Mouse (Mus musculus) ES-Bruce4 (cell line): Measurements from ENCODE around the gene Phip. TPM values are rescaled to one million over a fixed set of nuclear protein-coding genes. Genes with fewer than 3 reads are reported as not detected.

Experiments used
- H3K27ac ChIP-seq: 2 replicates; pipeline ENCODE4 v1.5.1; 2012; ENCODE audit warnings: low read length, inconsistent platforms; ENCODE audit not compliant: insufficient read depth
- H3K27me3 ChIP-seq: 2 replicates; pipeline ENCODE4 v1.6.1; 2012; ENCODE audit warnings: mild to moderate bottlenecking, low read length, inconsistent platforms; ENCODE audit not compliant: control insufficient read depth, poor library complexity, insufficient read depth, severe bottlenecking
- H3K36me3 ChIP-seq: 2 replicates; pipeline ENCODE4 v1.6.1; 2012; ENCODE audit warnings: inconsistent platforms, mild to moderate bottlenecking, low read length, moderate library complexity; ENCODE audit not compliant: control insufficient read depth, poor library complexity, insufficient read depth, severe bottlenecking
- H3K4me1 ChIP-seq: one replicate; pipeline ENCODE4 v1.8.1; 2011; ENCODE audit warnings: low read length; ENCODE audit not compliant: control insufficient read depth, insufficient read depth
- H3K4me3 ChIP-seq: 2 replicates; pipeline ENCODE4 v1.5.1; 2011; ENCODE audit warnings: low read depth, mild to moderate bottlenecking, low read length
- H3K9ac ChIP-seq: 2 replicates; pipeline ENCODE4 v1.6.1; 2012; ENCODE audit warnings: low read depth, mild to moderate bottlenecking, inconsistent platforms; ENCODE audit not compliant: poor library complexity, severe bottlenecking
- H3K9me3 ChIP-seq: replicated peaks from 2 replicates; pipeline ENCODE4 v1.6.1; 2012; ENCODE audit warnings: mild to moderate bottlenecking, low read length, inconsistent platforms; ENCODE audit not compliant: control insufficient read depth, poor library complexity, insufficient read depth, severe bottlenecking
- CTCF ChIP-seq: IDR thresholded peaks from one replicate; pipeline ENCODE4 v1.8.1; 2011; ENCODE audit warnings: low read depth, low read length
- EP300 ChIP-seq: IDR thresholded peaks from 2 replicates; pipeline ENCODE4 v1.6.1; 2011; ENCODE audit warnings: low read depth, low read length; ENCODE audit not compliant: insufficient read depth
- POLR2A ChIP-seq: IDR thresholded peaks from one replicate; pipeline ENCODE4 v1.8.1; 2011; ENCODE audit warnings: low read length; ENCODE audit not compliant: insufficient read depth
- polyA plus RNA-seq: library from polyadenylated mRNA; stranded (reverse); fragments of >200 nt; gene quantifications from 2 replicates; pipeline ENCODE4 v1.2.4, GENCODE M21; 2011; ENCODE audit warnings: low read depth; ENCODE audit not compliant: missing spikeins, insufficient read depth, insufficient read length

Phip gene
- polyA plus RNA-seq, 1 experiment = 98.9 TPM

DNA sequence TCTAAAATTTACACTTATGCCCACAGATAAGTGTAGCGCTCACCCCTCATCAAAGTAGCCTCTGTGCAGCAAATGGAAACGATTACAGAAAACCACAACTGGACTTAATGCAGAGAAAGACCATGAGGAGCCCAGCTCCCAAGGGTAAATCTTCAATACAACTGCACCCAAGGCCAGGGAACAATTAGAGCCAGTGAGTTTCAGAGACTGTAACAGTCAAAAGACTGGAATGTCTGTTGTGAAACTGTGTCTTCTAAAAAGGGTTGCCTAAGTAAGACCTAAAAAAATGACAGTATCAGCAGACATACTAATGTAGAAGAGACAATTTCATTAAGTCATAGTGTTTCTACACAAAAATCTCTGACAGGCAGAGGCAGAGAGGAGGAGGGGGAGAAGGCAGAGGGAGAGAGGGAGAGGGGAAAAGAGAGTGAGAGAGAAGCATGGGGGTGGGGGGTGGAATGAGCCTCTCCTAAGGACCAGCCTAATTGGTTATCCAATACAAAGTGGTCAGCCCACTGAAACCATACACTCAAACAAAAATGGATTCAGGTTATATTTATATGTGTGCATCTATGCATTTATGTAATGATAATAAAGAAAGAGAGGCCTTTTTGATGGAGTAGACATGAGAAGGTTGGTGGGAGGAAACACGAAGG lies 113.4 kb downstream of the Phip start:
- Histone ChIP-seq H3K4me1 (no peaks in the 10 kb centered on the region), H3K27ac (no peak overlapping the region), H3K36me3 (no peaks in the 10 kb centered on the region), H3K9ac (no peak overlapping the region), H3K4me3 (no peak overlapping the region), H3K9me3 (no peaks in the 10 kb centered on the region), H3K27me3 (no peaks in the 10 kb centered on the region)
- TF ChIP-seq POLR2A = no peak
- TF ChIP-seq CTCF = no peak
- TF ChIP-seq EP300 = no peak

DNA sequence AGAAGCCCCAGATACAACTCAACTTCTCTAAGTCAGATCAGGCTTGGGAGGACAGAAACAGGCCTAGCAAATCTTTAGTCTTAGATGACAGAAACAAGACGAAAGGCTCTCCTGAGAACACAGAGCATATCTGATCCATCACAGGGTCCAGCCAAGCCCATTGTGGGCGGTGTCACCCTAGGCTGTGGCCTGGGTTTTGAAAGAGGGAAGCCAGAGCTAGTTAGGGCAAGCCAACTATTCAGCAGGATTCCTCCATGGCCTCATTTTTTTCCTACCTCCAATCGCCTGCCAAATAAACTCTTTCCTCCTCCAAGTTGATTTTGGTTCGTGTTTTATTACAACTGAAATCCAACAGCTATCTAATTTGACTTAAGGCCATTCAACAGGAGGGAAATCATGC lies 114.0 kb downstream of the Phip start:
- Histone ChIP-seq H3K27ac (no peak overlapping the region), H3K27me3 (no peaks in the 10 kb centered on the region), H3K4me3 (no peak overlapping the region), H3K36me3 (no peaks in the 10 kb centered on the region), H3K9ac (no peak overlapping the region), H3K4me1 (no peaks in the 10 kb centered on the region), H3K9me3 (no peaks in the 10 kb centered on the region)
- no peak for TF ChIP-seq POLR2A
- TF ChIP-seq EP300 = no peak
- no peak for TF ChIP-seq CTCF

DNA sequence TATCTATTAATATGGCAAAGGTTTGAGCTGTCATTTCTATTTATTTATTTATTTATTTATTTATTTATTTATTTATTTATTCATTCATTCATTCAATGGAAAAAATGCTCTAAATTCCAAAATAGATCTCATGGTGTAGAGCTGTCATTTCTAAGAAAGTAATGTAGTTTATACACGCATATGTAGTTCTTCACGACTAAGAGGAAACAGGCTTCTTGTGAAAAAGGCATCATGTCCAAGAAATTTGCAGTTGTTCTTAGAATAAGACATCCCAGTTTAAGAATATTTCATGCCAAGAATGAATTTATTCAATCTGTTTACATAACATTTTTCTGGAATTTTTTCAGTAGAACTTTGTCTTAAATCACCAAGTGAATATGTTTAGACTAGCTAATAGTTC lies 114.5 kb downstream of the Phip start:
- Histone ChIP-seq H3K4me3 (no peak overlapping the region), H3K36me3 (no peaks in the 10 kb centered on the region), H3K27me3 (no peaks in the 10 kb centered on the region), H3K4me1 (no peaks in the 10 kb centered on the region), H3K27ac (no peak overlapping the region), H3K9ac (no peak overlapping the region), H3K9me3 (no peaks in the 10 kb centered on the region)
- no peak for TF ChIP-seq EP300

DNA sequence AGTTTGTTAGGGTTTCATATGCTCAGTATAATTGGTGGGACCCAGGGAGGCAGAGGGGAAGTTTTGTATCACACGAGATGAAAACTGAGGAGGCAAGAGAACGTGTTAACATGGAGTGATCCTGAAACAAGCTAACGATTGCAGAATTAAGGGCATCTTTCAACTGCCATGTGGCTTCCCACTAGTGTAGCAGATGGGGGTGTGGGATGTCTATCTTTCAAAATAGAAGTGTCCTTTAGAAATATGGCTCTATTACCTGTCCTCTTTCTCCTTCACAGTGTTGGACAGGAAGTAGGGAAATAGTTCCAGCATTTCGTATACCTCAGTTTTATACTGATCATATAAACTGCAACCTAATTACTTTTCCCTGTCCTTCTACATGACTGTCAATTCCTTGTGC lies 119.1 kb downstream of the Phip start:
- no peak for TF ChIP-seq POLR2A
- TF ChIP-seq CTCF = no peak
- no peak for TF ChIP-seq EP300
- H3K9ac ChIP-seq = no peak overlapping the region
- no peaks in the 10 kb centered on the region for H3K4me1 ChIP-seq
- H3K4me3 ChIP-seq = no peak overlapping the region
- no peak overlapping the region for H3K27ac ChIP-seq
- H3K9me3 ChIP-seq = no peaks in the 10 kb centered on the region
- no peaks in the 10 kb centered on the region for H3K27me3 ChIP-seq
- no peaks in the 10 kb centered on the region for H3K36me3 ChIP-seq

DNA sequence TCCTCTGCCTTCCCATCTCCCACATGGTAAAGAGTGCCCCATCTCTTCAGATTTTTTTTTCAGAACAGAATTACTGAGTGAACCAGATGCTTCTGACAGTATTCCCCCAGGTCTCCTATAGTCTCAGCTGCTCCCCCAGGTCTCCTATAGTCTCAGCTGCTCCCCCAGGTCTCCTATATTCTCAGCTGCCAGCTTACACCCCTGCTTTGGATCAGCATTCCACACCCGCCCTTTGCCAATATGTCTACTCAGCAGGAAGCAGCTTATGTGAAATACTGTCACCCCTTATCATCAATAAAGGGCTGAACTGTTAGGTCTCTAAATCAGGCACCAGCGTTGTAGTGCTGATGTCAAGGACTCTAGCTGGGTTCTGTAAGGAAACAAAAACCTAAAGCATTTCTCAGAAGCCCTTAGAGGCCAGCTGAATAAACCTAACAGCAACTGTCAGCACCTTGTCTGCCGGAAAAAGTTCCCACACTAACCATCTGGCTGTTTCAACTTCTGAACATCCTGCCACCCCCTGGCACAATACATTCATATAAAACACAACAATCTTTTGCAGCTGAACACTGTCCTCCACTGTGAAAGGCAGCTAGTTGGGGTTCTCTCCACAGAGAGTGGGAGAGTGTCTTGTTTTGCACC lies 120.2 kb downstream of the Phip start:
- Histone ChIP-seq H3K9ac (no peak overlapping the region), H3K4me3 (no peak overlapping the region), H3K27me3 (no peaks in the 10 kb centered on the region), H3K36me3 (no peaks in the 10 kb centered on the region), H3K9me3 (no peaks in the 10 kb centered on the region), H3K27ac (no peak overlapping the region), H3K4me1 (no peaks in the 10 kb centered on the region)
- TF ChIP-seq EP300 = no peak
- TF ChIP-seq POLR2A = no peak
- no peak for TF ChIP-seq CTCF

DNA sequence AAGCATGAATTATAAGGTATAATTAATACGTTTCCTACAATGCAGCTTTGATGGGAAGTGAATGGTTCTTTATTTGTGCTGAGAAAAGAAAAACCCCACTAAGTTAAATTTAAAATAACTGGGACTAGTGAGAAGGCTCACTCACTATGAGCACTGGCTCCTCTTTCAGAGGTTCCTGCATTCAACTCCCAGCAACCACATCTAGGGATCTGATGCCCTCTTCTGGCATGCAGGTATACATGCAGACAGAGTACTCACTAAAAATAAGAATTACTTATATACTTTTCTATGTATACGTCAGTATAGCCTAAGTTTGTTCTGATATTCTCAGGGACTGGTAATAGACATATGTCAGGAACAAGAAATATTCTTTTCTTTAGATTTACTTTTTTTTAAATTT lies 121.3 kb downstream of the Phip start:
- H3K4me1 ChIP-seq = no peaks in the 10 kb centered on the region
- no peak overlapping the region for H3K9ac ChIP-seq
- no peaks in the 10 kb centered on the region for H3K27me3 ChIP-seq
- H3K9me3 ChIP-seq = no peaks in the 10 kb centered on the region
- no peak for TF ChIP-seq CTCF
- no peak for TF ChIP-seq POLR2A
- TF ChIP-seq EP300 = no peak
- no peak overlapping the region for H3K4me3 ChIP-seq
- H3K36me3 ChIP-seq = no peaks in the 10 kb centered on the region
- H3K27ac ChIP-seq = no peak overlapping the region
